Mouse (Mus musculus) ES-Bruce4 (cell line): ENCODE results near the gene Utp4.

ENCODE experiments used
- CTCF ChIP-seq: IDR thresholded peaks from one replicate; pipeline ENCODE4 v1.8.1; 2011; ENCODE audit warnings: low read depth, low read length
- POLR2A ChIP-seq: IDR thresholded peaks from one replicate; pipeline ENCODE4 v1.8.1; 2011; ENCODE audit warnings: low read length; ENCODE audit not compliant: insufficient read depth

DNA sequence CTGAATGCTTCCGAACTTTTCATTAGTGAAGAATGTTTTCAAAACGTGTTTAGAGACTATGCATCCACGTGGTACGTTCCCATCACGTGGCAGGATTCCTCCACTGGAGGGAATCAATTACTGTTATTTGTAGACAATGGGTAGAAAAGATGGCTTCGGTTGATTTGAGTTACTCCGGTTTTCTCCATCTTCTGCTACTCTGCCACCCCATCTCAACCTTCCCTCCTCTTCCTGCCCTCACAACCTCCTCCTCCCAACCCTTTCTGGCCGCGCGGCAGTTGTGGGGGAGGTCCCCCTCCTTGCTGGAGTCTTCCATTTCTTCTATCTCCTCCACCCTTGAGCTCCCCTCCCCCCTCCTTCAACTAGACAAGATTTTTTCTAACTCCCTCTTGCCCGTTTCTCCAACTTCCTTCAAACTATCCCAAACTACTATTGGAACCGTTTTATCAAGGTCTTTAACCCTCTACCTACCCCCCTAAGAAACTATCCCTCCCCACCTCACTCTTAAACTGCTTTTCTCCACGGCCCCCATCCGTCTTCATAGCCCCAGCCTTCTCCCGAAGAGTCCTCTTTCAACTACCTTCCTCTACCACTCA lies 1.1 kb upstream of the Utp4 start:
- TF ChIP-seq CTCF (no peak), POLR2A (no peak)
